Mouse (Mus musculus): ENCODE measurements around the gene Zfp207. TPM values are rescaled to one million over a fixed set of nuclear protein-coding genes. Genes with fewer than 3 reads are reported as not detected.

The Zfp207 gene
- polyA plus RNA-seq (2014; fragmentation: Illumina TruSeq; extraction: RNeasy Lipid Tissue Mini Kit (QIAGEN cat#74804); ENCODE audit: low read depth, low replicate concordance): 186 TPM

DNA sequence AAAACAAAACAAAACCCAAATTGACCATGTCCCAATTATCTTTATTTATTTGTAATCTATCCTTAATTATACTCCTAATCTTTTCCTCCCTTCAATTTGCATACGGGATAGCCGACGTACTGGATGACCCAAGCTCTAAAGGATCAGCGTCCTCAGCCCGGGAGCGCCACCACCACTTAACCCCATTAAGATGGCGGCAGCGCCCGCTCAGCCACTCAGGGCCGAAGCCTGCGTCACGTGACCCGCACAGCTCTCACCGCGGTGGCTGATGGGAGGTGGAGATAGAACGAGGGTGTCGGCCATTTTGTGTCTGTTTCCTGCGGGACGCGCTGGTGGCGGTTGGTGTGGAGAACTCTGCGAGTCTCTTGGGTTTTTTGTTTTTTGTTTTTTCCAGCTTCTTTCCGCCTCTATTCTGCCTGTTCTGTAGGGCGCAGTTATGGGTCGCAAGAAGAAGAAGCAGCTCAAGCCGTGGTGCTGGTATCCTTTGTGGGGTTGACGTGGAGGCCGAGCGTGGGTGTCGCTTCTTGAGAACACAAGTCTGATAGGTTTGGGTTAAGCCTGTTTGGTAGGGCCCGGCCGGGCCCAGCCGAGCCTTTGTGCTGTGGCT lies at the start of gene Zfp207:
Gene Zfp207, plus strand, starts transcription at position 261 of the 607 bp plus-strand sequence.

GRCm38 (mm10) chr11:80377712-80378451 lies 5.2 kb upstream of the Zfp207 start, which contains the start of gene 5730455P16Rik:
Gene 5730455P16Rik, minus strand, starts transcription at chr11:80378034.

DNA sequence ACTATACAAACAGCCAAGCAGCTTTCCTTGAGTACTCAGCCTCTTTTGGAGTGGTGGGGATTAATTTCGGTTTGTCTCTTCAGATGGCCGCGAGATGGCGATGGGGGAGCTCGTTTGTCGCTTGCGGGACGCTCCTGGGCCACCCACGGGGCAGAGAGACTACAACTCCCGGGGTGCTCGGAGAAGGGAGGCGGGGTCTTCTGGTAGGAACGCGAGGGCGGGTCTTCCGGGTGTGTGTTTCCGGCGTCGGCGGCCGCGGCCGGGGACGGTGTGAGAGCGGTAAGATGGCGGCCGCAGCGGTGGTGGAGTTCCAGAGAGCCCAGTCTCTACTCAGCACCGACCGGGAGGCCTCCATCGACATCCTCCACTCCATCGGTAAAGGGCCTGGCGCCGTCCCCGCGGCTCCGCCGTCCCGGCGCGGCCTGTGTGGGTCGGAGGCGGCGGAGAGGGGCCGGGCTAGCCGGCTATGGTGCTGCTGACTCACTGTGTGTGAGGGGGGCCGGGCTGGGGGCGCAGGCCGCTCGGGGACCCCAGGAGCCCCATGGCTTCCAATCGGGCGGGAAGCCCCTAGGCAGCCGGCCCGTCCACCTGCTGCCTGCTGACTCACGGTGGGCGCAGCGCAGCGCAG lies 45.4 kb downstream of the Zfp207 start, which contains the start of gene Psmd11:
Gene Psmd11, plus strand, starts transcription at position 235 of the 628 bp plus-strand sequence.

Other genes with a start within 250 kb of the Zfp207 start
- gene Tefm, start 241.1 kb upstream of the Zfp207 start, polyA plus RNA-seq (2014; fragmentation: Illumina TruSeq; extraction: RNeasy Lipid Tissue Mini Kit (QIAGEN cat#74804); ENCODE audit: low read depth, low replicate concordance): 10.3 TPM
- 0.60 TPM for gene Adap2, start 229.2 kb upstream of the Zfp207 start, polyA plus RNA-seq (2014; fragmentation: Illumina TruSeq; extraction: RNeasy Lipid Tissue Mini Kit (QIAGEN cat#74804); ENCODE audit: low read depth, low replicate concordance)
- 3.6 TPM for gene Rnf135, start 199.4 kb upstream of the Zfp207 start, polyA plus RNA-seq (2014; fragmentation: Illumina TruSeq; extraction: RNeasy Lipid Tissue Mini Kit (QIAGEN cat#74804); ENCODE audit: low read depth, low replicate concordance)
- 156 TPM for gene Rhot1, start 174.3 kb upstream of the Zfp207 start, polyA plus RNA-seq (2014; fragmentation: Illumina TruSeq; extraction: RNeasy Lipid Tissue Mini Kit (QIAGEN cat#74804); ENCODE audit: low read depth, low replicate concordance)
- 0.18 TPM for gene Rhbdl3, start 82.4 kb upstream of the Zfp207 start, polyA plus RNA-seq (2014; fragmentation: Illumina TruSeq; extraction: RNeasy Lipid Tissue Mini Kit (QIAGEN cat#74804); ENCODE audit: low read depth, low replicate concordance)
- 11.5 TPM for gene 5730455P16Rik, start 5.2 kb upstream of the Zfp207 start, polyA plus RNA-seq (2014; fragmentation: Illumina TruSeq; extraction: RNeasy Lipid Tissue Mini Kit (QIAGEN cat#74804); ENCODE audit: low read depth, low replicate concordance)
- 161 TPM for gene Psmd11, start 45.3 kb downstream of the Zfp207 start, polyA plus RNA-seq (2014; fragmentation: Illumina TruSeq; extraction: RNeasy Lipid Tissue Mini Kit (QIAGEN cat#74804); ENCODE audit: low read depth, low replicate concordance)
- 0.63 TPM for gene Cdk5r1, start 93.7 kb downstream of the Zfp207 start, polyA plus RNA-seq (2014; fragmentation: Illumina TruSeq; extraction: RNeasy Lipid Tissue Mini Kit (QIAGEN cat#74804); ENCODE audit: low read depth, low replicate concordance)

Measured in testis, adult 10 weeks (tissue).